Mouse (Mus musculus) left cerebral cortex, postnatal 14 days (tissue): ENCODE measurements around the gene Lnx2. TPM values are rescaled to one million over a fixed set of nuclear protein-coding genes. Genes with fewer than 3 reads are reported as not detected.

ENCODE experiments used
- DNase-seq, 2 experiments: peaks; one replicate each; pipeline ENCODE4 v3.0.0; 2021 to 2022; ENCODE audit warnings: low spot score in 2 of 2, mixed read lengths in 1 of 2
- intact Hi-C: fragments of 180-260 bp; cut with DNase I; formaldehyde crosslinking; loops from one replicate; pipeline ENCODE4 v1.15.1; 2025
- total RNA-seq, 2 experiments: library from RNA; stranded (reverse); gene quantifications; 2 replicates each; pipeline ENCODE4 v1.2.3; 2021

The Lnx2 gene
- total RNA-seq, 2 experiments from 2014 or later: 5.3 to 7.6 TPM

DNA sequence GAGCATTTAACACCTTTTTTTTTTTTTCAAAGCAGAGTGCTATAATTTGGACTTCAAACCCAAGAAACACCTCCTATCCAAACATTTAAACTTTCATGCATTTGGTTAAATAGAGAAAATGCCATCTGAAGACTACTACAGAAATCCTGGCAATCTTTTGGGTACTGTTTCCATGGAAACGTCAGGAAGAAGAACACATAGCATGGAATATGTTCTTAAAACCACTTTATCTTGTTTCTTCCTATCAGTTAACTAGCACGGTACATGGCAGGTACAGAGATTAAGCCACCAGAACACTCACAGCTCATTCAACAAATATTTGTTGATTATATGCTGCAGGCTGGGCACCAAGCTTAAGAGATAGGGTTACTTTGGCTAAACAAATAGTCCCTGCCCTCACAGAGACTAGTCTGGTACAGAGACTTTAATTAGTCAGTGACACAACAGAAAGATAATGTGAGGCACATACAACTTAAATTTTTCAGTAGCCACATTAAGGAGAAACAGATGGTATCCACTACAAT lies 21.6 kb downstream of the Lnx2 start:
- no peak for DNase-seq
- intact Hi-C loops: no loop called here

DNA sequence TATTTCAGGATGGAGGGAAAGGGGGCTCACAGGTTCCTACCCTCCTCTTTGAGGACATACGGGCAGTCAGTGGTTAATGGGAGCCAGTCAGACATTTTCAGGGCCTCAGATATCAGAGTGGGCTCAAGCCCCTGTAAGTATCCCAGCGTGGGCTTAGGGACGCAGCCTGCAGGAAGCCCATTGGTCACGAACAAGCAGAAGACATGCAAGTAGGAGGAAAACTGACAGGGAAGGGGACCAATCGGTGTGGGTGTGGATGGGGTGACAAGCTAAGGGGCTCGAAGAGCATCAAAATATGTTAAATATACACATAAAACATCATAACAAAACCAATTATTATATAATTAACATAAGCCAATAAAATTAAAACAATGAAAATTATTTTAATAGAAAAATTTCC lies 22.1 kb downstream of the Lnx2 start:
- DNase-seq: peak in 1 of 2 experiments; percentile 55
- intact Hi-C loops: no loop called here

GRCm38 (mm10) chr5:147053481-147053880 lies 22.9 kb downstream of the Lnx2 start:
- DNase-seq: no peak
- intact Hi-C loops: no loop called here

- no peak for DNase-seq
- intact Hi-C loops: no loop called here
Measured at GRCm38 (mm10) chr5:147053071-147053470, 23.3 kb downstream of the Lnx2 start.

- intact Hi-C loops: no loop called here
- no peak for DNase-seq
Measured at GRCm38 (mm10) chr5:147052309-147052558, 24.2 kb downstream of the Lnx2 start.

GRCm38 (mm10) chr5:147051500-147052308 lies 24.7 kb downstream of the Lnx2 start:
- intact Hi-C loops: no loop called here

GRCm38 (mm10) chr5:147050816-147051499 lies 25.4 kb downstream of the Lnx2 start:
- DNase-seq: no peak
- intact Hi-C loops: no loop called here

More at GRCm38 (mm10) chr5:147051500-147052308, 24.7 kb downstream of the Lnx2 start:
- no peak for DNase-seq

GRCm38 (mm10) chr5:147049544-147050209 lies 26.7 kb downstream of the Lnx2 start:
- DNase-seq: no peak

GRCm38 (mm10) chr5:147045929-147046328 lies 30.5 kb downstream of the Lnx2 start:
- intact Hi-C loops: no loop called here

More at GRCm38 (mm10) chr5:147049544-147050209, 26.7 kb downstream of the Lnx2 start:
- intact Hi-C loops: no loop called here

DNA sequence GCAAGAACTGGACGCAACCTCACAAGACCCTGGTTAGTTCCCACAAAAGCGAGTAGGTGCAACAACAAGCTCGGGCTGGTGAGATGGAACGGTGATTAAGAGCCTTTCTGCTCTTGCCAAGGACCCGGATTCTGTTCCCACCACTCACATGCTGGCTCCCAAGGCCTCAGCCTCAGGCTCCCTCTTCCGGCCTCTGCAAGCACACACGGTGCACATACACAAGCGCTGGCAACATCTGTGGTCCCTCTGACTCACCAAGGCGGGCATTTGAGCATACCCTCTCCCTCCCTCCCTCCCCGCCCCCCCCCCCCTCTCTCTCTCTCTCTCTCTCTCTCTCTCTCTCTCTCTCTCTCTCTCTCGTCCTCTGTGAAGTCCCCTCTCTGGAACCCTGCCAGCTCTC lies 31.1 kb downstream of the Lnx2 start:
- intact Hi-C loops: no loop called here
- no peak for DNase-seq

More at GRCm38 (mm10) chr5:147045929-147046328, 30.5 kb downstream of the Lnx2 start:
- DNase-seq: no peak

DNA sequence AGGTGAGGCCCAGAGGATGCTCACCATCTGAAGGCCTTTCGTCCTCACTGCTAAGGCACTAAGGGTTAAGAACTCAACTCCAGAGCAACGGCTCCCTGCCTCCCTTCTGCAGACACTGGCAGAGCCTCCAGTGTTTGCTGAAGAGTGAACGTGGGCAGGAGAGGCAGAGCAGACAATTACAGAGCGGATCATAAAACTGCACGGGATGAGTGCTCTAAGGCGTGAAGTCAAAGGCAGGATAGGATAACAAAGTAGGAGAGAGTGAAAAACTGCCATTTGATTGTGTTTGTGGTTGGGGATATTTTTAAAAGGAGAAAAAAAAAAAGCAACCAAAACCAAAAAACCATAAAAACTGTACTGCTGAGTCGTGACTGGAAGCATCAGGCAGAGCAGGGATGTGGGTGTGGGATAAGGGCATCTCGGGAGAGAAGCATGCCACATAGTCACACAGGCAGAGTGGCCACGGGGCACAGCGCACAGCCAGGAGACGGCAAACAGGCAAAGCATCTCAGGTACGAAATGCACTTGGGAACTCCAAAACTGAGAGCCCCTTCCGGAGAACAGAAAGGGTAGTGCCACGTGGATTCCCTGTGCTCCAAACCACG lies 33.0 kb downstream of the Lnx2 start:
- intact Hi-C loops: no loop called here
- peak in 1 of 2 experiments; percentile 55 for DNase-seq

DNA sequence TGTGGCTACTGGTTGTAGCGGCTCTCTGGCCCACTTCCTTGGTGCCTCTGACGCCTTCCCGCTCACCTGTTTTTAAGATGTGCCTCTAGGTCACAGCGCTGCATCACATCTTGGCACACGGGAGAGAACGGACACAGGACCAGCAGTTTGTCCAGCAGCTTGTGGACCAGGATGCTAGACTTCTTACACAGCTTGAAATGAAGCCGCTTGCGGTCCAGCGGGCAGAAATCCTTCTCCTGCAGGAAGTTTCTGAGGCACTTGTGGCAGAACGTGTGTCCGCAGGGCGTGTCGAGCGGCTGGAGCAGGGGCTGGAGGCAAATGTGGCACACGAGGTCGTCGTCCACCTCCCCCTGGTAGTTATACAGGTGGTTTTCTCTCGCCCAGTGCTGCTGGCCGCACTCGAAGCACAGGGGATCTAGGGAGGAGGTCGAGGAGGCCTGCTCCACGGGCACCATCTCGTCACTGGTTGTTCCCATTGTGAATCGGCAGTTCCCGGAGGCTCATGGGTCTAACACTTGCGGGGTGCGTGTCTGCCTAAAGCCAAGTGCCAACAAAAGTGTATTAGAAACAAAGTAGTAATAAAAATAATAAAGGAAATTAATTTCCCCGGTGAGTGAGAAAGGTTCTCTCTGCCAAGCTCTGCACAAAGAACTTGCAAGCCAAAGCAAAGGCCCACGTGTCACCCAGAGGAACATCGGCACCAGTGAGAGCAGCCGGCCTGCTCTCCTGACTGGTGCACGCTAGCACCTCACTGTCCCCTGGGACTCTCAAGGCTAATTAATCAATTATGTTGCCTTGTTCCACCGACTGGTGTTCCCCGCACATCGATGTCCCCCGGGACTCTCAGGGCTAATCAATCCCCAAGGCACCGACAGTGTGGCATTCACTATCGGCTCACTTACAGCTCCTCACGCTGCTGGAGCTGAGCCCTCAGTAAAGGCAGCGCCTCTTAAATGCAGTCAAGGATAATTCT lies 34.1 kb downstream of the Lnx2 start:
- intact Hi-C loops: no loop called here
- no peak for DNase-seq

- intact Hi-C loops: no loop called here
- DNase-seq: no peak
Measured at GRCm38 (mm10) chr5:147039394-147039793, 37.0 kb downstream of the Lnx2 start.

GRCm38 (mm10) chr5:147037601-147038000 lies 38.8 kb downstream of the Lnx2 start:
- intact Hi-C loops: no loop called here
- no peak for DNase-seq

GRCm38 (mm10) chr5:147036661-147037060 lies 39.7 kb downstream of the Lnx2 start:
- intact Hi-C loops: no loop called here
- no peak for DNase-seq

GRCm38 (mm10) chr5:147036028-147036427 lies 40.4 kb downstream of the Lnx2 start:
- DNase-seq: no peak
- intact Hi-C loops: no loop called here

- DNase-seq: no peak
- intact Hi-C loops: no loop called here
Measured at GRCm38 (mm10) chr5:147035301-147035700, 41.1 kb downstream of the Lnx2 start.

- DNase-seq: no peak
- intact Hi-C loops: no loop called here
Measured at GRCm38 (mm10) chr5:147034283-147034682, 42.1 kb downstream of the Lnx2 start.

- intact Hi-C loops: no loop called here
Measured at GRCm38 (mm10) chr5:147033155-147033554, 43.2 kb downstream of the Lnx2 start.

More at GRCm38 (mm10) chr5:147033155-147033554, 43.2 kb downstream of the Lnx2 start:
- no peak for DNase-seq
